Mouse (Mus musculus) ES-Bruce4 (cell line): ENCODE measurements around the gene Fbxw10.

ENCODE experiments used
- CTCF ChIP-seq: IDR thresholded peaks from one replicate; pipeline ENCODE4 v1.8.1; 2011; ENCODE audit warnings: low read depth, low read length
- EP300 ChIP-seq: IDR thresholded peaks from 2 replicates; pipeline ENCODE4 v1.6.1; 2011; ENCODE audit warnings: low read depth, low read length; ENCODE audit not compliant: insufficient read depth
- POLR2A ChIP-seq: IDR thresholded peaks from one replicate; pipeline ENCODE4 v1.8.1; 2011; ENCODE audit warnings: low read length; ENCODE audit not compliant: insufficient read depth

DNA sequence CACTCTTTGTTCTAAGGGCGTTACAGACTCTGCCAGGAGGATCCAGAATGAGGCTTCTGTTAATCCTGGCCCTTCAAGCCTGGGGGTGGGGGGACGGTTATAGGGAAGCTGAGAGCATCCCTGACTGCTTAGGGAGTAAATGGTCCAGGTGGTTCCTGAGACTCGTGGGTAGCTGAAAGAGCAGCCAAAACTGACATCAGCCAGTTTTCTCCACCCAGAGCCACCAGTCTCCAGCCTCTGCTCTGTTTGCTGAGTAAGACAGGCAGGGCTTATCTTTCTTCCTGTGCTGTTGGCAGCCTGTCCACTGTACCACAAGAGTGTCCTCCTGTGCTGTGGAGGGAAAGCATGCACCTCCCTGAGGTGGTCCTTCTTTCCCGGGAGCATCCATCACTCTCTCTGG is 32.2 kb upstream of the Fbxw10 start:
- TF ChIP-seq CTCF (no peak), POLR2A (no peak), EP300 (no peak)
